Mouse (Mus musculus): ENCODE measurements around the gene Apbb1ip. TPM values are rescaled to one million over a fixed set of nuclear protein-coding genes. Genes with fewer than 3 reads are reported as not detected.

Gene Apbb1ip
- total RNA-seq, 4 experiments from 2014 or later: 0.56 to 2.2 (median 0.96) TPM

DNA sequence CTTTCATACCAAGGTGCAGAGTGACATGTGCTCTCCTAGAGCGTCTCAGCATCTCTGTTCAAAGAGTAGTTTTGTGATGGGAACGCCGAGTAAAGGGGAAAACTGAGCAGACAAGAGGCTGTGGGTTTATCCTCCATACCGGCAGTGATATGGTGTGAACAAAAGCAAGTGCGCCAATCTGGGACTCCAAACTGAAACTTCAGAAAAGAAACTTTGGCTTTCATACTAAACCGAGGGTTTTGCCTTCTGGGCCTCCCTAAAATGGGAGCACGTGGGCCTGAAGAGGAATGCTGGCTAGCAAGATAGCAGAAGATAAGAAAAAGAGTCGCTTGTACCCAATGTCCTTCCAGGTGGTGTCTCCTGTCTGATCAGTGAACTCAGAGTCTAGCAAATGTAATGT lies 1.3 kb downstream of the Apbb1ip start:
- DNase-seq (ENCODE audit: low spot score in 2 of 2): no peak

DNA sequence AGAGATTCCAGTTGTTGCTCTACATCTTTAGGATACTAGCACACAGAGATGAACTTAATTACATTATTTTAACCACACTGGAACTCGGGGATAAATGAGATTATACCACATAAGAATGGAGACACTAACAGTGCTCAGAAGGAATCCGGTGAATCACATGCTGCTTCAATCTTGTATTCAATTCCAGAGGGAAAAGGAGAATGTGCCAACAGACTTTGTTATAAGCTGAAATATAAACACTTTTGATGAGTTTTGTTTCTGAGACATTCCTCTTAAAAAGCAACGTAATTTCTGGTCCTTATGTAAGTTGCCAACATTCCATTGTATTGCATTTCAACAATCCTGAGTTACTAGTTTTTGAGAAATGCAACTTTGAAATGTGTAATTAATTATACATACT lies 1.8 kb downstream of the Apbb1ip start:
- DNase-seq (ENCODE audit: low spot score in 2 of 2): no peak

DNA sequence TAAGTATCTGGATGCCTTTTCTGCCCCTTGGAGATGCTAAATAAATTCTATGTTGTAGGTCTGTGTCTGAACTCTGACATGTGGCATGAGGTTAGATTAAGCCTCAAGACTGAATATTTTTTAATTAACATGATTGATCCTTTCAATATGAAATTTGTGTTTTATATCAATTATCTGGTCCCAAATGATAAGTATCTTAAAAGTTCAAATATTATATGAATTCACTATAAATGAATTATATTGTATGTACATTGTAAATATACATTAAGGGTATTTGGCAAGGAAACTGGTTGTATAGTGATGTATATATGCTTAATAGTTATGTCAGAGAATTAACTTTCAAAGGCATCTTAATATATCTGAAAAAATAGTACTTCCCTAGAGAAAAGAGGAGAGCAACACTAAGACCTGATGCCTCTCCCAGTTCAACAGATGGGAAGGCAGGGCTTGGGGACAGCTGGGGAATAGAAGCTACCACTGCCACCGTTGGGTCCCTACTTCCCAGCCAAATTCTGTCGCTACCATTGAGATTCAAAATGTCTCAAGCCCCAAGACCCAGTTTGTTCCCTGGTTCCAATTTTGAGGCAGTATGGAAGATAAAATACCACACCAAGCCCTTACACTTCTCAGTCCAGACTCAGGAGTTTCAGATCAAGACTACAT lies 2.8 kb downstream of the Apbb1ip start:
- no peak for DNase-seq (ENCODE audit: low spot score in 2 of 2)

DNA sequence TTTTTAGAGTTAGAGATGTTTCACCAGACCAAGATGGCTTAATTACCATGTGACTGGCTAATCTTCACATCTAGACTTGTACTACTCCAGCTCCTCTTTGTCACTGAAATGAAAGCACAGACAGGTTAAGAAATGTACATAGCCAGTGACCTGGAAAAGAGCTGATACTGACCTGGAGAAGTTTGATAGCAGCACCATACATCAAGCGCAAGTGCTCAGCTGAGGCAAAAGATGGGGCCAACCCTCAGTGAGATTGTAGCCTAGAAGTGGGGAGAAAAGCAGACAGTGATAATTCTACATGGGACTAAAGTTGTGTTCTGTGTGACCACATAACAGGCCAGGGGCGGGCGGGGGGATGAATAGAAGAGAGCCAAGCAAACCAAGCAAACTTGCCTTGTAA lies 3.9 kb downstream of the Apbb1ip start:
- no peak for DNase-seq (ENCODE audit: low spot score in 2 of 2)

DNA sequence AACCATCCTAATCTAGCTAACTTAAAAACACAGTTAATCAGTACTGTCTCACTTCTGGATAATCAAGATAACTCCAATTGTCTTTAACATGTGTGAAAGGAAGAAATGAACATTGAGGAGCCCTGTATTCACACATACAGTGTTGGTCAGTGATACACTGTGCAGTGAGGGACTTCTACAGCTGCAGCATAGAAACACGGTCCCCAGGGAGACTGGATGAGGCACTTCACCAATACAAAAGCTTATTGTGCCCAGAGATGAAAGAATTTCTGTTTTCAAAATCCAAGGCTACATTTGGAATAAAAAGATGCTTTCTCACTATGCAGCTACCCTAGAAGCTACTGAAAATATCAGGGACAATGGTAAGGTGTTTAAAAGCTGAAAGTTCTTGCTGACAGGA lies 7.0 kb downstream of the Apbb1ip start:
- DNase-seq (ENCODE audit: low spot score in 2 of 2): no peak

DNA sequence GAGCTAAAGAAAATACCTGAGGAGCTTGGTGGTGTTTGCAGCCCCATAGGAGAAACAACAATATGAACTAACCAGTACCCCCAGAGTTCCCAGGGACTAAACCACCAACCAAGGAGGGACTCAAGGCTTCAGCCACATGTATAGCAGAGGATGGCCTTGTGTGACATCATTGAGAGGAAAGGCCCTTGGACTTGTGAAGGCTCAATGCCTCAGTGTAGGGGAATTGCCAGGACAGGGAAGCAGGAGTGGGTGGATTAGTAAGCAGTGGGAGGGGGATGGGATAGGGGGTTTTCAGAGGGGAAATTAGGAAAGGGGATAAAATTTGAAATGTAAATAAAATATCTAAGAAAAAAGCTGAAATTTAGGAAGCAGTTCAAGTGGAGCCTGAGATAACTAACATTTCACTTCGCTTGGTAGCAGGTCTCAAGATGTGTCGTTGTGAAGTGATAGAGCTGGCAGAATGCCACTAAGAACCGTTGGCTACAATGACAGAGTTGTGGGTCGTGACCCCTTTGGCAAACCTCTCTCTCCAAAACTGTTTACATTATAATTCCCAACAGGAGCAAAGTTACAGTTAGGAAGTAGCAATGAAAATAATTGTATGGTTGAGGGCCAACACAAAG lies 7.6 kb downstream of the Apbb1ip start:
- DNase-seq (ENCODE audit: low spot score in 2 of 2): no peak

DNA sequence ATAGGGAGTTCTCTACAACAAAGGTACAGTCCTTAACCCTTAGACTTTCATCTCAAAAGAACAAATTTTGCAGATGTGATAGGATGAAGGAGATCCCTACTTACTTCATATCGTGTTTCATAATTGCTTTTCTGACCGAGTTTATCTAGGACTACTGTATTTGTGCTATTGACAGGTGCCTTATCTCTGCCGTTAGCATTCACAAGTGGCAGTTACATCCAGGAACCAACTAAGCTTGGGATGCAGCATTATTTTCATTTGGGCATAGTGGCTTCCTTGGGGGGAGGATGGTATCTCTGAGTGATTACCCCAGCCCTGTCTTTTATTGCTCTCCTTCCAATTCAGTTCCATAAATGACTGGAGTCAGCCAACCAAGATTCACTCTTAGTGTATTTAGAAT lies 8.2 kb downstream of the Apbb1ip start:
- DNase-seq (ENCODE audit: low spot score in 2 of 2): no peak

DNA sequence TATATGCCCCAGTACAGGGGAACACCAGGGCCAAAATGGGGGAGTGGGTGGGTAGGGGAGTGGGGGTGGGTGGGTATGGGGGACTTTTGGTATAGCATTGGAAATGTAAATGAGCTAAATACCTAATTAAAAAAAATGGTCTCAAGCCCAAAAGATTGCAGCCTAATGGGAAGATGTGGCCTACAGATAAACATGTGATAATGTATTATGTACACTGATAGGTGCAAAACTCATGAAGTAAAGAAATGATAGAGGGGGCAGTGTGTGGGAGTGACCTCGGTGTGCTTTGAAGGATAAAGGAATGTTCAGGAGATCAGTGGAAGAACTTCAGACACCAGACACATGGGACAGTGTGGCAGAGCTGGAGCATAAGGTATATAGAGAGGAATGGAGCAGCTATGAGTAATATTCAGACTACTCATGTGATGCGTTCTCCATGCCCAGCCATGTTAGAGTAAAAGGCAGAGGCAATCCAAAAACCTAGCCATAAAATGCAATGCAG lies 9.3 kb downstream of the Apbb1ip start:
- no peak for DNase-seq (ENCODE audit: low spot score in 2 of 2)

DNA sequence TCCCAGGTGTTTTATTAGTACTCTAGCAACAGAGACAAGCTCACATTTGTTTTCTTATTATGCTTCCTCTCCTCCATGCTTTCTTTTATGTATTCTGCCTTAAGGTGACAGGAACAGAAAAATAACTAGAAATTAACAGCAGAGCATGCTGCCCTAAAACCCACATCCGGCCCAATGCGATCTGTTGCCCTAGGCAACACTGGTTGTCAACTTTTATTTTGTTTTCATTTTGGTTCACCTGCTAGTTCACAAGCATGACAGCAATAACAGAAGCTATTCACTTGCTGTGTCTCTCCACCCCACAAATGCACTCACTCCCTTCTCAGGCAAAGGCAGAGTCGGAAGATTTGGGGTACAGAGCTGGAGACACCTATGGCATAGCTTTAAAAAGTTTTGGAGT lies 10.3 kb downstream of the Apbb1ip start:
- no peak for DNase-seq (ENCODE audit: low spot score in 2 of 2)

DNA sequence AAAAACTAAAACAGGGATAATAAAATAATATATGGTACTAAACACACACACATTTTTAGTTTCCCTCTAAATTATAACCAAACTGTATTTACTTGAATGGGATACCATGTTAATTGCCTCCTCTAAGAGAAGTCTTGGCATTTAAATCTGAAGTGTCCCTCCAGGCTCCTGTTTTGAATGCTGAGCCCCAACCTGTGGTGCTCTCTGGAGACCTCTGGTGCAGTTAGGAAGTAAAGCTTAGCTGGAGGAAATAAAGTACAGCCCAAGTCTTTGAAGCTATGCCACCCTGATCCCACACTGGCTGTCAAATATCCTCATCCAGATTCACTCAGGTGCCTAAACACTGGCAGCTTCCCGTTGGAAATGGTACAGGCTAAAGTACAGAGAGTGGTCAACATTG lies 10.9 kb downstream of the Apbb1ip start:
- no peak for DNase-seq (ENCODE audit: low spot score in 2 of 2)

DNA sequence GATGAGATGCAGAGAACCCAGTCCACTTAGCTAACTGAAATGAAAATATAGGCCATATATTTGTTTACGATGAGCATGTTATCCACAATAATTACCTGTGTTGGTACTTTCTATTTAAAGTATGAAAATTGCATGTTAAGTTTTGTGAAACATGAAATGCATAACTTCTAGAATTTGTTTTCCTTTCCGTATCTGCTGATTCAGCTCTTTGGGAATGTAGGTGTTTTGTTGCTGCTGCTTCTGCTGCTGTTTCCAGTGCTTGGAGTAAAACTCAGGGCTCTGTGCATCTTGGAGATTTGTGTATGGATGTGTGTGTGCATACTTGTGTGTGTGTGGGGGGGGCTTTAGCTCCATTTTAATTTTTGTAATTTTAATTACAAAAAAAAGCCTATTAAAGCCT lies 14.8 kb downstream of the Apbb1ip start:
- DNase-seq (ENCODE audit: low spot score in 2 of 2): no peak

DNA sequence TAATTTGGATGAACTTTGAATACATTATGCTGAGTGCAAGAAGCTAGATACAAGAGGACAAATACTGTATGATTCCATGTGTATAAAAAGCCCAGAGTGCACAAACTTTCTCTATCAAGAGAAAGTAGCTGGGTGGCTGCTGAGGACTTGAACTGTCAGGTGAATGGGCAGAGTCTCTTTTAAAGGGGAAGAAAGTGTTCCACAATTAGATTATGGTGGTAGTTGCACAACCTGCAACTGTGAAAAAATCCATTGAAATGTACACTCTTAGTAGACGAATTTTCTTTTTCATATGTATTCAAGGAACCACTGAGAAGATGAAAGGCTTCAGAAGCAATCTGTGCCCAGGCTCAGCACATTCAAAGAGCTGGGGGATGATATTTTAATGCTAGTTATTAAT lies 15.7 kb downstream of the Apbb1ip start:
- DNase-seq (ENCODE audit: low spot score in 2 of 2): no peak

DNA sequence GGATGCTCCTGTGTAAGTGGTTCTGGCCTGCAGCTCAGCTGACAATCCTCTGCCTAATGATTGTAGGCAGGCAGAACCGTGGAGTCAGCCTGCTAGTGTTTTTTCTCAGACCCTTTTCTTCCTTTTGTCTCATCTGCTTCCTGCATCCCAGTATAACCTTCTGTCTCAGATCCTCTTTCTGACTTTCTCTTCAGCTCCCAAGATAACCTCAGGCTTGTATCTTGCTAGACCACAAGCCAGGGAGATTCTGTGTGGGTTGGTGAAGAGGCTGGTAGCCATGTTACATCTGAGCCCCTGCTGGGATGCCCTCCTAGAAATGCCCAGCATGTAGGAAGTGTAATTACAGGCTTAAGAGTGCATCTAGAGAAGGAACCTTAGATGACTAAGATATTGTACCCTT lies 16.5 kb downstream of the Apbb1ip start:
- DNase-seq (ENCODE audit: low spot score in 2 of 2): no peak

DNA sequence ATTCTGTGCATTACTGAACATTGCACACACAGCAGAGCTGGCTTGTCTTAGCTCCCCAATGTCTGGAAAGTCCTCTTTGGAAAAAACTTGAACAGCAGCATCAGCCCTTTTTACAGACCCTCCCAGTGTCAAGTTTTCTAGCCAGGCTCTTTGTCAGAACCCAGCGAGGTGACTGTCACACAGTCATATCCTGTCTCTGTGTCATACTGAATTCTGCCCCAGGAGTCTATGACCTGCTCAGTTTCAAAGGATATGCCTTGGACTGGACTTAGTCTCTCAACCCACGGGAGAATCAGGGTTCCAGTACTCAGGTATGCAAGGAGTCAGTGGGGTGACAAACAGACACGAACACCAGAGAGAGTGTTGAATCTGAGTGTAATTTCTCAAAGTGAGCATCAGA lies 21.2 kb downstream of the Apbb1ip start:
- DNase-seq (ENCODE audit: low spot score in 2 of 2): no peak

DNA sequence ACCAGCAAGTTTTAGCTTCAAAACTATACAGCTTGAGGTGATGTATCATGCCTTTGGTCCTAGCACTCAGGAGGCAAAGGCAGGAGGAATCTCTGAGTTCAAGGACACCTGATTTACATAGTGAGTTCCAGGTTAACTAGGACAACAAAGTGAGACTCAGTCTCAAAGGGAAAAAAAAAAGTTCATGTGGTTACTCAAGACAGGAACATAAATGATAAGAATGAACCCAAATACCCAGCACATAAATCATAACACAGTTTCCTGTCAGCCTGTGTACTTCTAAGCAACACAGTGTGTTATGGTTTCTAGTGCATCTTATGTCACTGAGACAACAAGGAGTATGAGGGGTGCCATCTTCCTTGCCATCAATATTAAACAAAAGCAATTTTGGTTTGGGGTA lies 22.6 kb downstream of the Apbb1ip start:
- no peak for DNase-seq (ENCODE audit: low spot score in 2 of 2)

DNA sequence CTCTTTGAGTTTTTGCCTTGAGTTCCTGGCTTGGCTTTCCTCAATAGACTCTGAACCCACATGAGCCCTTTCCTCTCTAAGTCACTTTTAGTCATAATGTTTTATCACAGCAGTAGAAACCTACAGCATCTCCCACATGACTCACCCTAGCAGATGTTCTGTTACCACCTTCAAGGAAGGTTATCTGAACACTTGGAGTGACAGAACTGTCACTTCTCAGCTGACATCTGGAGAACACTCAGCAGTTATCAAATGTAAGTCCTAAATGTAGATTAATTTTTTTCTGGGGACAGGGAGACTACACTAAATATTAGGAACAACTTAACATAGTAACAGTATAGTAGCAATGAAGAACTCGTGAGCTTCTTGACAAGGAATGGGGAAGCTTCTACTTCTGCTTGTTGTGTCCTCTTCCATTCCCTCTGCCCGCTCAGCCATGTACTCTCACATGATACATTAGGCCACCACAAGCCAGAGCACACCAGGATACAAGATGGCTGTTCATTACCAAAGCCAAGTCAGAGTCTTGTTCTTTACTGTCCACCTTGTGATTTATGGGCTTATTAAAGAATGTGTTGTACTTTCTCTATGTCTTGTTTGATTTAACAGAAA lies 25.6 kb downstream of the Apbb1ip start:
- no peak for DNase-seq (ENCODE audit: low spot score in 2 of 2)

DNA sequence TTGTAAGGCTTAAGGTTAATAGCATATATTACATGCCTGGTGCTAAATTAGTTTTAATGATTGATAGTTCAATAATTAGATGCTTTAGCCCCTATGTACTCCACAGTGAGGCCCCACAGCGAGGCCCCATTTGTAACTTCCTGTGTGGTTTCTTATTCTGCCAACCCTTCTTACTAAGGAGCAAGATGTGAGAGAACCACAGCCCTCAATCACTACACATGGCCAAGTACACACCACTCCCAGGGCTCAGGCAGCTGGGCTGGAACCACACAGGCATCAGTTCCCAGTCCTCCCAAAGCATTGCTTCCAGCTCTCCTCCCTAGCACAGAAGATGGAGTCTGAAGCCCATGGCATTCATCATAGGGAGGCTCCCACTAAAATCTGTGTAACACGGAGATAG lies 31.7 kb downstream of the Apbb1ip start:
- DNase-seq (ENCODE audit: low spot score in 2 of 2): no peak

DNA sequence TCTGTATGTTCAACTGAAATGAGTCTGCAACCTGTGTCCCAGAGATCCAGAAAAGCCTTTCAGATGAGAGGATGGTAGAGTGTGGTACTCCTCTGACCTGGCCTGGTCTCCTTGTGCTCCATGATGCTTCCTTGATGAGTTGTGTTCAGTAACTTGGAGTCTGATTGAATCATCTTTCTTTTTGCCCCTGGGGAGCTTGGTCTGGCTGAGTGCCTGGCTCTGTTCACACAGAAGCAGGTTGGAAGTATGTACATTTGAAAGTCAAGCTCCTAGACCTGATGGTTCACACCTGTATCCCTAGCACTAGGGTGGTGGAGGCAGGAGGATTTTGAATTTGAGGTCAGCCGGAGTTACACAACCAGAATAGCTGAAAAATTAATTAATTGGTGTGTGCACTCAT lies 32.7 kb downstream of the Apbb1ip start:
- DNase-seq (ENCODE audit: low spot score in 2 of 2): peak in 1 of 2 experiments; percentile 4

DNA sequence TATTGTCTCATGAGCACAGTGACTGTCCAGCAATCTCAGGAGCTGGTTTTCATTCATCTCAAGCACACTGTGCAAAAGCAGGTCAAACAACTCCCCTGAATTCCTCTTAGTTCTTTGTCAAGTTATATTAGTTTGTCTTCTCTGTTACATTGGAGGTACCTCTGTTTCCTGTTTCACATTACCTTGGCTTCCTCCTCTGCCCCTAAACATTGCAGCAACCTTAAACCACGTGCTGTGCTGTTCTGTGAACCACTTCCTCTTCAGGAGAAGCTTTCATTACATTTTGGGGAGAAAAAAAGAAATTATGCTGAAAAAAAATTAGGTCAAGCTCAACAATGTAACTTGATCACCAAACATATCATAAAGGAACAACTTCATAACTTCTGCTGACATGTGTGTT lies 33.4 kb downstream of the Apbb1ip start:
- DNase-seq (ENCODE audit: low spot score in 2 of 2): no peak

DNA sequence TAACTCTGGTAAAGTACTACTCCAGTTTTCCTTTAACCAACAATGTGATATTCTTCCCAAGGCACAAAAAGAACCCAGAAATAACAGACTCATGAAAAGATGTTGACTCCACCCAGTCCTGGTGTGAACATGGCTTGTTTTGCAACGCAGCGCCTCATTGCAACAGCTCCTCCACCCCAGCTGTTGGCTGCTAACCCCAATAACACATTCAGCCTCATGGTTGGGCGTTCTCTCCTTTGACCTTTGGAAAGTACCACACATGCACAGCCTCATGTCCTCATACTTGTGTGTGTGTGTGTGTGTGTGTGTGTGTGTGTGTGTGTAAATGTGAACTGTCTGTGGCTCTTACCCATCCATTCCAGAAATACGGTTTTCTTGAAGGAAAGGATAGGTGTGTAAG lies 37.0 kb downstream of the Apbb1ip start:
- DNase-seq (ENCODE audit: low spot score in 2 of 2): peak; percentile 29 to 41

DNA sequence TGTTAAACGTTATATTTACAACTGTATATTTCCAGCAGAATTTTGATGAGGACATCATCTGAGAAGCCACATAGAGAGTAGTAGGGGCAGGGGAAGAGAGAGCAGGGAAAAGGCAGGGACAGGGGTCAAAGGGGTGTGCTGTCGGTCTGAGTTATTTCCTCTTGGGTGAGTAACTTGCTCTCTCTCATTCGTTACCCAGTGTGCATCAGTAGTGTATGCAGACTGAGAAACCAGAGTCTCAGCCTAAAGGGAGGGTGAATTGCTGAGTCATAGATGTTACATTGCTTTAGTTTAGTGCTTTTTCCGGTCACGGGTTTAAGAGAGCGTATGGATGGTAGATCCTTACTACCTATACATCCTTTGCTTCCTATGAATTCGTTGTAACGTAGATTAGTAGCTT lies 37.6 kb downstream of the Apbb1ip start:
- DNase-seq (ENCODE audit: low spot score in 2 of 2): no peak

DNA sequence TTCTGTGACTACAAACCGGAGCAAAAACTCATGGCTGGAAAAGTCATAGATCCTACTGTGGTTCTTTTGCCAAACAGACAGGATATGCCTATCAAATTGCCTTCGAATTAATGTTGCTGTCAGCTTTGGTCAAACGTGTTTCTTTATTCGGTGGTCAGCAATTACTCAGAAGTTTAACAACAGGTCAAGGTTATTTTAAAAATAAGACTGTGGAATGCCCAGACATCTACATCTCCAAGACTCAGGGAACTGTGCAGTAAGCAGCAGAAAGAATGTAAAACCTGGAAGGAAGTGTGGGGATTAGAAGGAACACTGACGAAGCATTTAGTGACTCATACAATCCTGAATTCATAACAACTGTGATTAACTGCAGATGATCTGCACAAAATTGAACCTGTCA lies 40.0 kb downstream of the Apbb1ip start:
- DNase-seq (ENCODE audit: low spot score in 2 of 2): no peak

DNA sequence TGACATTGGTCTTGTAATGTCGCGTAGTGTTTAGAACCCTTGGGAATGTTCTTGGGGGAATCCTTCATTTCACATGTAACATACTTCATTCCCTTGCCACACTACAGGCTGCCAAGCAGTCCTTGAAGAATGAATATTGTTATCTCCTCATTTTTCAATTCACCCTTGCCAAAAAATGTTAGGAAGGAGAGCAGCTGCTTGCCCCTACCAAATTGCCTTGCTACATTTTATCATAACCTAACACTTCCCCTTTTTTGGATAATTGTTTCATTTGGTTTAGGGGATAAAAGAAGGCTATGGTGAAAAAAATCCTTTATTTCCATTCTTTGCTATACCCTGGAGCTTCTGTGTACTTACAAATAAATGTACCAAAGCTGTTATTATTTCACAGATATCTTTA lies 41.8 kb downstream of the Apbb1ip start:
- DNase-seq (ENCODE audit: low spot score in 2 of 2): no peak

All from gastrocnemius, adult 8-10 months (tissue).